Mouse (Mus musculus): ENCODE measurements around the gene Erg.

The Erg gene

DNA sequence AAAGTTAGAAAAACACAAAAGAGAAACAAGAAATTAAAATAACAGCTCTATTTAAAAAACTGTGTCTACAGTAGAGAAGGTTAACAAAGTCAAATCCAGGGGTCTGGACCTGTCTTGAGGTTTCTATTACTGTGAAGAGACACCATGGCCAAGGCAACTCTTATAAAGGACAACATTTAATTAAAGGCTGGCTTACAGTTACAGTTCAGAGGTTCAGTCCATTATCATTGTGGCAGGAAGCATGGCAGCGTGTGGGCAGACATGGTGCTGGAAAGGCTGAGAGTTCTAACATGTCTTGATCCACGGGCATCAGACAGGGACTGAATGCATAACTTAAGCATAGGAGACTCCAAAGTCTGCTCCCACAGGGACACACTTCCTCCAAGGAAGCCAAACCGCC, 111.4 kb downstream of the Erg start:
- no peak for DNase-seq (ENCODE audit: low spot score)

GRCm38 (mm10) chr16:95473946-95474345, 112.4 kb downstream of the Erg start:
- DNase-seq (ENCODE audit: low spot score): no peak

GRCm38 (mm10) chr16:95472771-95473170, 113.6 kb downstream of the Erg start:
- no peak for DNase-seq (ENCODE audit: low spot score)

GRCm38 (mm10) chr16:95469262-95470139, 116.9 kb downstream of the Erg start:
- DNase-seq (ENCODE audit: low spot score): no peak

DNA sequence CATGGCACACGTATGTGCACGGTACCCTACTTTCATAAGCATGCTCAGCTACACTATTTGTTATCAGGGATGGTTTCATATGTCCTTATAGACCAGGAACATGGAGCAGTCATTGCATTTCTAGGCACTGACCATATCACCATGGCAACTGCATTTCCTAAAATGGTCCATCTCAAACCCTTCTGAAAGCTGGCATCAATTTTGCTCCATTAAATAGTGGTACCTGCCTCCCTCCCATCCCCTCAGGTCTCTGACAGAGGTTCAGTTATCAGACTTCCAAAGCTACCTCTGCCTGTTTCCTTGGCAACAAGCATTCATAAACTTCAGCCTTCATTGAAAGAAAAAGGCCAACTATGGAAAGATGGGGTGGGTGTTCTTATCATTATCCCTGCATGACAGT, 118.5 kb downstream of the Erg start:
- no peak for DNase-seq (ENCODE audit: low spot score)

- DNase-seq (ENCODE audit: low spot score): peak; percentile 44
These were observed 119.8 kb downstream of the Erg start for GRCm38 (mm10) chr16:95466548-95466947.

DNA sequence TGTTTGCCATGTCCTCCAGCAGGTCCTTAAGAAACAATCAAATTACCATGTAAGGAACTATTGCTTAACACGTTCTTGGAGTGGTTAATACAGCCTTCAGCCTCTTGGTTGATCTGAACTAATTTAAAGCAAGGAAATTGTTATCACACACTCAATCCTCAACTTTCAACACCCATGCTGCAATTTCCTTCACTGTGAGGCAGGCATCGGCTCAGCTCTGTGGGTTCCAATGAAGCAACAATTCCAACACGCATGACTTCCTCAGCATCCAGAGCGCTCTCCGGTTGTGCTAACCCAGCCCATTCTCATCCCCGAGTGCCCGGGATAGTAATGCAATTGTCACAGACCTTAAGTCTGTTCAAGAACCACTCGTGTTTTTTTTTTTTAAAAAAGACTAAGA, 121.8 kb downstream of the Erg start:
- DNase-seq (ENCODE audit: low spot score): no peak

GRCm38 (mm10) chr16:95463796-95464195, 122.6 kb downstream of the Erg start:
- no peak for DNase-seq (ENCODE audit: low spot score)

GRCm38 (mm10) chr16:95461941-95462340, 124.5 kb downstream of the Erg start:
- DNase-seq (ENCODE audit: low spot score): no peak

GRCm38 (mm10) chr16:95460336-95460735, 126.1 kb downstream of the Erg start:
- no peak for DNase-seq (ENCODE audit: low spot score)

DNA sequence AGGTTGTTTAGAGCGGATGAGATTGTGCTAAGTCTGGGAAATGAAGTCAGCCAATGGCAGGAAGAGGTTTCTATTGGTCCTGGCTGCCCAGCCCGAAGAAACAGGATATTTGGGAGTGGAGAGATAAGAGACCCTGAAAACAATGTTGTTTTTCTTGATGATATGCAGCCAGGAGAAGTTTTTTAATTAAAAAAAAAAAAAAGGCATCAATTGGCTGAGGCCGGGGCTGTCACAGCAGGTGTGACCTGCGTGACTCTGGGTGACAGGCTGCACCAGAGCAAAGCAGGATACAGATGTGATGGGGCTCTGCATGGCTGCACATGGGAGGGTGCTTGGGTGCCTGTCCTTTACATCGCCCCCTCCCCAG, 127.1 kb downstream of the Erg start:
- no peak for DNase-seq (ENCODE audit: low spot score)

GRCm38 (mm10) chr16:95458590-95459324, 127.6 kb downstream of the Erg start:
- DNase-seq (ENCODE audit: low spot score): no peak

DNA sequence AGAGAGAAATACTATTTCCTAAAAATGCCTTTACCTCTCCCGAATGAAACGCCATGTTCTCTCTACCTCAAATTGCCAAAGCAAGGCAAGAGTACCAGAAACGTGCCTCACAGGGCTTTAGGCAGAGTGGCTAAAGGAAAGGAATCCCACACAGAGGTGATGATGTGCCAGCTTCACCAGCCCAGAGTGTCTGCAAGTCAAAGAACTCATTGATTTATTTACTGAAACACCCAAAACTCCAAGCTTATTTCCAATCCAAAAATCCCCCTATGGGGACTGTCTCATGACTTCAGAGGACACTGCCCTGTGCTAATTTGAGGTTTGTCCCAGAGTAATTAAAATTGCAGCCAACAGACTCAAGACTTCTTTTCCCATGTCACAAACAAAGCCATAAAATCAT, 129.4 kb downstream of the Erg start:
- no peak for DNase-seq (ENCODE audit: low spot score)

- no peak for DNase-seq (ENCODE audit: low spot score)
These were observed 130.5 kb downstream of the Erg start for GRCm38 (mm10) chr16:95455896-95456295.

DNA sequence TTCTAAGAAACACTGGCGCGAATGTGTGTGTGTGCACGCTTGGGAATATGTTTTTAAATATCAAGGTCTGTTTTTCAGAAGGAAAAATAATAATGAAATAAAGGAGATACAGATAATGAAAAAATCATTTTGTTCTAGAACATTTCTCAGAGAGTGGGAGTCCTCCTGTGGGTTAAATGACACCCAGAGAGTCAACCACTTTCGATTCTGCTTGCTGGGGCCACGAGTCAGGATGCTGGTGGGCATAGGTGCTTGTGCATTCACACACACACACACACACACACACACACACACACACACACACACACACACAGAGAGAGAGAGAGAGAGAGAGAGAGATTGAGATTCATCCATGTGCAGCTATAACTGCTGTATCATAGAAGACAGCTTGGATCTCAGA, 130.9 kb downstream of the Erg start:
- no peak for DNase-seq (ENCODE audit: low spot score)

DNA sequence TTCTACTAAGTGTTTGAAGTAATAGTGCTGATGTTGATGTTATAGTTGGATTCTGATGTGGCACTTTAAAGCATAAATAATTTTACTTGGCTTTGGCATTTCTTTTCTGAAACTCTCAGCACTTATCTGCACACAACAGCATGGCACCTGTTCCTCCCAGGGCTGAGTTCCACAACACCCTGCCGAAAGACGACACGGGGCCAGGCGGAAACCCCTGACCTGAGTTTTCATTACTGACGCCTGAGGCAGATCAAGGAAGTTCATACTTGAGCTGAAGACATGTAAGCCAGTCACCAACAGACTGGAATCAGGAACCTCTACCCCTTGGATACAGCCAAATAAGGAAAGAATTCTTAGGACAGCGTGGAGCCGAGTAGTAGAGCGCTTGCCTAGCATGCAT, 134.0 kb downstream of the Erg start:
- DNase-seq (ENCODE audit: low spot score): no peak

GRCm38 (mm10) chr16:95449361-95449725, 137.1 kb downstream of the Erg start:
- DNase-seq (ENCODE audit: low spot score): no peak

- no peak for DNase-seq (ENCODE audit: low spot score)
These were observed 137.6 kb downstream of the Erg start for GRCm38 (mm10) chr16:95448643-95449360.

DNA sequence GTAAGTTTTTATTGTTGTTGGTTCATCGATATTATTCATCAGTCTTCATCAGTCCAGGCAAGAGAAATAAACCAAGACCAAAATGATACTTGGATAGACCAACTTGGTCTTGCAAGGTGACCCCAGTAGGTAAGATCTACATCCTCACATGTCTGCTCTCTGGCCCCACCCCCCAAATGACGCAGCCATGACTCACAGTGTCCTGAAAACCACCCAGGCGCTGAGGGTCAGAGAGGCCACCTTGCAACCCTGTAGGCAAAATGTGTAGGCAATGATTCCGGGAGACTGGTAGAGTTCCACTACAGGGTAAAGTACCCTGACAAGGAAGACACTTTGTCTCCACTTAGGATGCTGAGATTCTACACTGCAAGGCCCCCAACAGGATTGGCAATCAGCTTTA, 138.5 kb downstream of the Erg start:
- no peak for DNase-seq (ENCODE audit: low spot score)

- DNase-seq (ENCODE audit: low spot score): no peak
These were observed 140.0 kb downstream of the Erg start for GRCm38 (mm10) chr16:95446368-95446767.

DNA sequence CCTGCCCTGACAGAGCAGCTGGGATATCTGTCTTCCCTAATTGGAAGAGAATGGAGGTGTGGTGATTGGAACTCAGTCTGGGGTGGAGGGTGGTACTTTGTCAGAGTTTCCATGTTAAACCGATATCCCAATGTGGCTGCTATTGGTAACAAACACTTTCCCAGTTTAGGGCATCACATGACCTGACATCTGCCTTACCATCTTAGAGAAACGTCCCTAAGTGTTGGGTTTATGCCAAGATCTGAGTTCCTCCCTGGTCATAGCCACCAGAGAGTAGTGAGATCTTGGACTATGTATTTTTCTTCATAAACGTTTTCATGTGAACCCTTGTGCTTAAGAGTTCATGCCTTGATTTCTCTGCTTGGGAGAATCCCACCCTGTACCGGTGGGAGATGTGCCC, 144.4 kb downstream of the Erg start:
- DNase-seq (ENCODE audit: low spot score): no peak

GRCm38 (mm10) chr16:95441179-95441578, 145.2 kb downstream of the Erg start:
- DNase-seq (ENCODE audit: low spot score): no peak

DNA sequence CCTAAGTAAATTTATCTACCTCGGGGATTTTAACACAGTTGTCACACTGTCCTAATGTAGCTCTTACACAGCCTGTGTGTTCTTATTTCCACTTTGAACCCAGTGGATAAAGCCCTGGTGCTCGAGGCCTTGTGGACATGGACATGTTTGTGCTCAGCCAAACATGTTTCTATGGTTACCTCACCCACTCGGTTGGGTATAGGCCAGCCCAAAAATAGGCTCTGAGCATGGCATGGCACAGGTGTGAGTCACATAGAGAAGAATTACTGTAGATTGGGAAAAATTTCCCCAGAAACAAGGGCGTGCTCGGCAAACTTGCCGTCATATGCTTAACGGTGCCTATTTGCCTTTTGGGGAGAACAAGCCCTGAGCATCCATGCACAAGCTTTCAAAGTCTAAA, 146.1 kb downstream of the Erg start:
- DNase-seq (ENCODE audit: low spot score): no peak

Data from adipocyte (in vitro differentiated cells).